Mouse (Mus musculus) MEL (cell line): ENCODE measurements around the gene Kxd1. TPM values are rescaled to one million over a fixed set of nuclear protein-coding genes. Genes with fewer than 3 reads are reported as not detected.

Source experiments
- DNase-seq: peaks from one replicate; pipeline ENCODE4 v3.0.0; 2011; ENCODE audit warnings: low read depth, low spot score
- H3K27ac ChIP-seq: 2 replicates; pipeline ENCODE4 v1.5.1; 2012; ENCODE audit warnings: low read depth, mild to moderate bottlenecking, control low read depth, low read length, moderate library complexity; ENCODE audit not compliant: control insufficient read depth
- H3K27me3 ChIP-seq, 2 experiments: fragments of 150-350 bp in 1 of 2; sonication (generic) in 1 of 2; 2 replicates each; pipeline ENCODE4 v1.6.1; 2012; ENCODE audit warnings: low read length in 2 of 2, mild to moderate bottlenecking in 2 of 2, improper control_type of control experiment in 1 of 2, moderate library complexity in 1 of 2; ENCODE audit not compliant: insufficient read depth in 2 of 2, control insufficient read depth in 1 of 2
- H3K36me3 ChIP-seq, 2 experiments: 2 replicates each; pipeline ENCODE4 v1.6.1; 2012 to 2014; ENCODE audit warnings: low read length in 2 of 2, improper control_type of control experiment in 1 of 2, inconsistent platforms in 1 of 2, mild to moderate bottlenecking in 1 of 2; ENCODE audit not compliant: insufficient read depth in 2 of 2, control insufficient read depth in 1 of 2
- H3K4me1 ChIP-seq, 2 experiments: fragments of 150-350 bp in 1 of 2; sonication (generic) in 1 of 2; 2 replicates each; pipeline ENCODE4 v1.6.1; 2012; ENCODE audit warnings: low read length in 2 of 2, improper control_type of control experiment in 1 of 2, mild to moderate bottlenecking in 1 of 2; ENCODE audit not compliant: insufficient read depth in 2 of 2, control insufficient read depth in 1 of 2
- H3K4me3 ChIP-seq, 2 experiments: fragments of 150-350 bp in 1 of 2; sonication (generic) in 1 of 2; 2 replicates each; pipeline ENCODE4 v1.5.1; 2012; ENCODE audit warnings: low read depth in 2 of 2, low read length in 2 of 2, mild to moderate bottlenecking in 2 of 2, moderate library complexity in 2 of 2, control low read depth in 1 of 2, improper control_type of control experiment in 1 of 2; ENCODE audit not compliant: control insufficient read depth in 1 of 2, insufficient read depth in 1 of 2
- H3K79me2 ChIP-seq: 2 replicates; pipeline ENCODE4 v1.6.1; 2012; ENCODE audit warnings: mild to moderate bottlenecking, low read length, moderate library complexity; ENCODE audit not compliant: control insufficient read depth, poor library complexity, insufficient read depth
- H3K9ac ChIP-seq: 2 replicates; pipeline ENCODE4 v1.6.1; 2012; ENCODE audit warnings: low read depth, mild to moderate bottlenecking, control low read depth, low read length, moderate library complexity; ENCODE audit not compliant: control insufficient read depth, poor library complexity, severe bottlenecking
- H3K9me3 ChIP-seq: fragments of 150-350 bp; sonication (generic); replicated peaks from 2 replicates; pipeline ENCODE4 v1.6.1; 2012; ENCODE audit warnings: mild to moderate bottlenecking, low read length, improper control_type of control experiment, moderate library complexity; ENCODE audit not compliant: insufficient read depth
- CHD2 ChIP-seq: IDR thresholded peaks from 2 replicates; pipeline ENCODE4 v1.6.1; 2011; ENCODE audit warnings: low read length, improper control_type of control experiment
- CTCF ChIP-seq, 3 experiments: IDR thresholded peaks in 2 of 3; conservative IDR thresholded peaks in 1 of 3; 2 replicates each; pipeline ENCODE4 v1.5.1; 2011 to 2012; ENCODE audit warnings: low read length in 3 of 3, low read depth in 2 of 3, mild to moderate bottlenecking in 2 of 3, improper control_type of control experiment in 1 of 3, inconsistent platforms in 1 of 3, mixed read lengths in 1 of 3, moderate library complexity in 1 of 3; ENCODE audit not compliant: control insufficient read depth in 1 of 3, insufficient read depth in 1 of 3, poor library complexity in 1 of 3, severe bottlenecking in 1 of 3
- ELF1 ChIP-seq: IDR thresholded peaks from 2 replicates; pipeline ENCODE4 v1.6.1; 2014; ENCODE audit warnings: low read depth, mild to moderate bottlenecking, inconsistent platforms, low read length, improper control_type of control experiment, moderate library complexity
- ETS1 ChIP-seq: IDR thresholded peaks from 2 replicates; pipeline ENCODE4 v1.6.1; 2012; ENCODE audit warnings: low read depth, mild to moderate bottlenecking, inconsistent platforms, low read length, improper control_type of control experiment, moderate library complexity
- MAFK ChIP-seq: IDR thresholded peaks from 2 replicates; pipeline ENCODE4 v1.6.1; 2011; ENCODE audit warnings: low read depth, mild to moderate bottlenecking, low read length, improper control_type of control experiment, borderline replicate concordance
- MAX ChIP-seq: IDR thresholded peaks from 2 replicates; pipeline ENCODE4 v1.6.1; 2011; ENCODE audit warnings: low read length, improper control_type of control experiment
- MAZ ChIP-seq: IDR thresholded peaks from 2 replicates; pipeline ENCODE4 v1.6.1; 2012; ENCODE audit warnings: low read depth, mild to moderate bottlenecking, inconsistent platforms, low read length, improper control_type of control experiment
- MYC ChIP-seq: IDR thresholded peaks from 2 replicates; pipeline ENCODE4 v1.6.1; 2011; ENCODE audit warnings: low read depth, mild to moderate bottlenecking, low read length, improper control_type of control experiment, moderate library complexity
- NELFE ChIP-seq: IDR thresholded peaks from 2 replicates; pipeline ENCODE4 v1.6.1; 2011; ENCODE audit warnings: low read depth, low read length, improper control_type of control experiment
- POLR2A ChIP-seq, 2 experiments: IDR thresholded peaks; 2 replicates each; pipeline ENCODE4 v1.6.1; 2011 to 2012; ENCODE audit warnings: low read length in 2 of 2, mild to moderate bottlenecking in 2 of 2, control low read depth in 1 of 2, improper control_type of control experiment in 1 of 2, low read depth in 1 of 2, moderate library complexity in 1 of 2; ENCODE audit not compliant: control insufficient read depth in 1 of 2, insufficient read depth in 1 of 2, poor library complexity in 1 of 2
- POLR2AphosphoS5 ChIP-seq: IDR thresholded peaks from 2 replicates; pipeline ENCODE4 v1.6.1; 2012; ENCODE audit warnings: low read depth, borderline replicate concordance, mild to moderate bottlenecking, inconsistent platforms, low read length, moderate library complexity, mixed read lengths
- RAD21 ChIP-seq: IDR thresholded peaks from 2 replicates; pipeline ENCODE4 v1.6.1; 2011; ENCODE audit warnings: mild to moderate bottlenecking, low read depth, low read length, improper control_type of control experiment
- RCOR1 ChIP-seq: IDR thresholded peaks from 2 replicates; pipeline ENCODE4 v1.6.1; 2012; ENCODE audit warnings: low read depth, mild to moderate bottlenecking, inconsistent platforms, low read length, improper control_type of control experiment
- SMC3 ChIP-seq: IDR thresholded peaks from 2 replicates; pipeline ENCODE4 v1.6.1; 2011; ENCODE audit warnings: low read depth, low read length, improper control_type of control experiment
- TAL1 ChIP-seq: IDR thresholded peaks from 2 replicates; pipeline ENCODE4 v1.6.1; 2012; ENCODE audit warnings: mild to moderate bottlenecking, inconsistent platforms, low read length, moderate library complexity, mixed read lengths
- TBP ChIP-seq: IDR thresholded peaks from 2 replicates; pipeline ENCODE4 v1.8.0; 2011; ENCODE audit warnings: low read depth, low read length, improper control_type of control experiment
- TCF12 ChIP-seq: IDR thresholded peaks from 2 replicates; pipeline ENCODE4 v1.6.1; 2014; ENCODE audit warnings: low read depth, mild to moderate bottlenecking, inconsistent platforms, low read length, improper control_type of control experiment, moderate library complexity
- USF1 ChIP-seq: IDR thresholded peaks from 2 replicates; pipeline ENCODE4 v1.6.1; 2014; ENCODE audit warnings: low read depth, mild to moderate bottlenecking, inconsistent platforms, low read length, improper control_type of control experiment, moderate library complexity
- ZC3H11A ChIP-seq: IDR thresholded peaks from 2 replicates; pipeline ENCODE4 v1.6.1; 2012; ENCODE audit warnings: low read depth, mild to moderate bottlenecking, inconsistent platforms, low read length, improper control_type of control experiment
- ZMIZ1 ChIP-seq: IDR thresholded peaks from 2 replicates; pipeline ENCODE4 v1.6.1; 2012; ENCODE audit warnings: low read depth, mild to moderate bottlenecking, inconsistent platforms, low read length, improper control_type of control experiment, moderate library complexity
- polyA plus RNA-seq, 2 experiments: library from polyadenylated mRNA; stranded (reverse) in 1 of 2; unstranded in 1 of 2; fragments of >175 nt in 1 of 2; fragments of >200 nt in 1 of 2; gene quantifications; 2 replicates each; pipeline versions ENCODE4 v1.2.1 to v1.2.4; 2012; ENCODE audit warnings: low replicate concordance in 2 of 2, low read depth in 1 of 2; ENCODE audit not compliant: insufficient read length in 2 of 2, insufficient read depth in 1 of 2, missing spikeins in 1 of 2
- total RNA-seq: library from RNA; depleted of rRNA; stranded (reverse); fragments of 300-350 nt; gene quantifications from 2 replicates; pipeline ENCODE4 v1.2.3, GENCODE M21; 2012; rRNA removed

Kxd1 gene
- total and polyA plus RNA-seq, 3 experiments, result 54.4 to 77.4 TPM; not detected in 1

- no peak for TF ChIP-seq RCOR1
- no peak for TF ChIP-seq TBP
- TF ChIP-seq USF1, result no peak
- TF ChIP-seq RAD21, result peak; percentile 4
- no peak for TF ChIP-seq POLR2AphosphoS5
- no peak for TF ChIP-seq MAZ
- TF ChIP-seq CTCF (IDR thresholded peaks at IDR 0.05 in 2 of 3, conservative IDR thresholded peaks at IDR 0.05 in 1 of 3; ENCODE audit: control insufficient read depth in 1 of 3, insufficient read depth in 1 of 3, low read depth in 2 of 3, low read length in 3 of 3, poor library complexity in 1 of 3, severe bottlenecking in 1 of 3), result peak; percentile 14 to 33 (median 21); a peak in 3 of 6 replicates
- TF ChIP-seq ZMIZ1, result no peak
- no peak for TF ChIP-seq MAFK
- TF ChIP-seq NELFE, result no peak
- TF ChIP-seq SMC3, result no peak; the same call in 1 of the 2 replicates
- H3K36me3 ChIP-seq, result no peaks in the 10 kb centered on the region; a peak in 1 of 4 replicates
- no peaks in the 10 kb centered on the region for H3K27me3 ChIP-seq
- H3K9me3 ChIP-seq, result no peaks in the 10 kb centered on the region
- no peak overlapping the region for H3K27ac ChIP-seq
- no peak overlapping the region for H3K4me3 ChIP-seq
- peak; percentile 18 for DNase-seq
- H3K9ac ChIP-seq, result no peak overlapping the region
- H3K79me2 ChIP-seq, result no peaks in the 10 kb centered on the region
- H3K4me1 ChIP-seq, result no peaks in the 10 kb centered on the region
Observed at GRCm38 (mm10) chr8:70459636-70460035, 68.1 kb downstream of the Kxd1 start.

GRCm38 (mm10) chr8:70458462-70458861 is 69.3 kb downstream of the Kxd1 start:
- Histone ChIP-seq H3K27me3 (no peaks in the 10 kb centered on the region), H3K27ac (no peak overlapping the region), H3K79me2 (no peaks in the 10 kb centered on the region), H3K4me3 (no peak overlapping the region), H3K36me3 (no peaks in the 10 kb centered on the region; a peak in 1 of 4 replicates), H3K4me1 (no peaks in the 10 kb centered on the region), H3K9me3 (no peaks in the 10 kb centered on the region), H3K9ac (no peak overlapping the region)
- DNase-seq, result no peak
- TF ChIP-seq ZC3H11A (no peak), ETS1 (no peak), RCOR1 (no peak), CHD2 (no peak), POLR2AphosphoS5 (no peak), MAX (no peak), TAL1 (no peak), POLR2A (IDR thresholded peaks at IDR 0.05; ENCODE audit: control insufficient read depth in 1 of 2, insufficient read depth in 1 of 2, low read depth in 1 of 2, low read length in 2 of 2, poor library complexity in 1 of 2) (no peak), MYC (no peak), ELF1 (no peak), TCF12 (no peak), TBP (no peak)

Other genes with a start within 250 kb of the Kxd1 start
- gene Homer3, start 245.1 kb downstream of the Kxd1 start, total RNA-seq, result 8.2 and 12.2 TPM in 2 replicates
- 10 to 100 TPM in 1 of 2 experiments, not detected in 1; 22.8 TPM for gene Homer3, start 245.1 kb downstream of the Kxd1 start, polyA plus RNA-seq
- gene Ddx49, start 225.5 kb downstream of the Kxd1 start, total RNA-seq, result 94.1 and 102 TPM in 2 replicates
- 100 to 1,000 TPM in 1 of 2 experiments, not detected in 1; 116 TPM for gene Ddx49, start 225.5 kb downstream of the Kxd1 start, polyA plus RNA-seq
- gene Cope, start 225.4 kb downstream of the Kxd1 start, total RNA-seq, result 132 and 134 TPM in 2 replicates
- gene Cope, start 225.4 kb downstream of the Kxd1 start, polyA plus RNA-seq, result 100 to 1,000 TPM in 1 of 2 experiments, not detected in 1; 232 TPM
- gene Cers1, start 212.2 kb downstream of the Kxd1 start, total RNA-seq, result 3.4 and 5.0 TPM in 2 replicates
- gene Cers1, start 212.2 kb downstream of the Kxd1 start, polyA plus RNA-seq, result 1 to 10 TPM in 1 of 2 experiments, not detected in 1; 7.7 TPM
- 1.9 and 2.6 TPM in 2 replicates for gene Gdf1, start 198.1 kb downstream of the Kxd1 start, total RNA-seq
- gene Gdf1, start 198.1 kb downstream of the Kxd1 start, polyA plus RNA-seq, result 1 to 10 TPM in 1 of 2 experiments, not detected in 1; 1.9 TPM
- gene Upf1, start 174.7 kb downstream of the Kxd1 start, total RNA-seq, result 55.4 and 56.3 TPM in 2 replicates
- gene Upf1, start 174.7 kb downstream of the Kxd1 start, polyA plus RNA-seq, result 100 to 1,000 TPM in 1 of 2 experiments, 10 to 100 TPM in 1; 89.5 to 289 TPM
- not detected in 2 replicates for gene Comp, start 154.4 kb downstream of the Kxd1 start, total RNA-seq
- under 1 TPM in 1 of 2 experiments, not detected in 1; 0.54 TPM for gene Comp, start 154.4 kb downstream of the Kxd1 start, polyA plus RNA-seq
- 3.0 and 3.3 TPM in 2 replicates for gene Crtc1, start 88.4 kb downstream of the Kxd1 start, total RNA-seq
- gene Crtc1, start 88.4 kb downstream of the Kxd1 start, polyA plus RNA-seq, result 10 to 100 TPM in 1 of 2 experiments, not detected in 1; 18.0 TPM
- 7.6 and 8.0 TPM in 2 replicates for gene Klhl26, start 51.0 kb downstream of the Kxd1 start, total RNA-seq
- gene Klhl26, start 51.0 kb downstream of the Kxd1 start, polyA plus RNA-seq, result 10 to 100 TPM in 1 of 2 experiments, not detected in 1; 11.4 TPM
- gene Tmem59l, start 40.6 kb downstream of the Kxd1 start, total RNA-seq, result not detected in 2 replicates
- gene Tmem59l, start 40.6 kb downstream of the Kxd1 start, polyA plus RNA-seq, result not detected
- 3.8 and 6.6 TPM in 2 replicates for gene Crlf1, start 34.8 kb downstream of the Kxd1 start, total RNA-seq
- 10 to 100 TPM in 1 of 2 experiments, not detected in 1; 26.6 TPM for gene Crlf1, start 34.8 kb downstream of the Kxd1 start, polyA plus RNA-seq
- 200 and 204 TPM in 2 replicates for gene Rex1bd, start 21.2 kb downstream of the Kxd1 start, total RNA-seq
- gene Rex1bd, start 21.2 kb downstream of the Kxd1 start, polyA plus RNA-seq, result 100 to 1,000 TPM in 1 of 2 experiments, not detected in 1; 145 TPM
- gene Uba52, start 17.2 kb downstream of the Kxd1 start, total RNA-seq, result 3,582 and 3,633 TPM in 2 replicates
- gene Uba52, start 17.2 kb downstream of the Kxd1 start, polyA plus RNA-seq, result 1,000 to 10,000 TPM in 1 of 2 experiments, not detected in 1; 2,814 TPM
- 212 and 215 TPM in 2 replicates for gene Fkbp8, start 232 bp downstream of the Kxd1 start, total RNA-seq
- 100 to 1,000 TPM in 1 of 2 experiments, not detected in 1; 349 TPM for gene Fkbp8, start 232 bp downstream of the Kxd1 start, polyA plus RNA-seq
- 10.8 and 12.4 TPM in 2 replicates for gene Ell, start 11.5 kb upstream of the Kxd1 start, total RNA-seq
- gene Ell, start 11.5 kb upstream of the Kxd1 start, polyA plus RNA-seq, result 10 to 100 TPM in 1 of 2 experiments, not detected in 1; 25.9 TPM
- gene Isyna1, start 66.4 kb upstream of the Kxd1 start, total RNA-seq, result 84.1 and 90.9 TPM in 2 replicates
- gene Isyna1, start 66.4 kb upstream of the Kxd1 start, polyA plus RNA-seq, result 100 to 1,000 TPM in 1 of 2 experiments, not detected in 1; 189 TPM
- gene Ssbp4, start 80.9 kb upstream of the Kxd1 start, total RNA-seq, result 80.2 and 84.9 TPM in 2 replicates
- 100 to 1,000 TPM in 1 of 2 experiments, not detected in 1; 212 TPM for gene Ssbp4, start 80.9 kb upstream of the Kxd1 start, polyA plus RNA-seq
- 0.20 and 0.39 TPM in 2 replicates for gene Lrrc25, start 88.2 kb upstream of the Kxd1 start, total RNA-seq
- 1 to 10 TPM in 1 of 2 experiments, not detected in 1; 1.1 TPM for gene Lrrc25, start 88.2 kb upstream of the Kxd1 start, polyA plus RNA-seq
- gene Gdf15, start 104.5 kb upstream of the Kxd1 start, total RNA-seq, result 0.15 and 1.8 TPM in 2 replicates
- gene Gdf15, start 104.5 kb upstream of the Kxd1 start, polyA plus RNA-seq, result under 1 TPM in 1 of 2 experiments, not detected in 1; 0.63 TPM
- 12.6 and 13.7 TPM in 2 replicates for gene Pgpep1, start 132.4 kb upstream of the Kxd1 start, total RNA-seq
- gene Pgpep1, start 132.4 kb upstream of the Kxd1 start, polyA plus RNA-seq, result 10 to 100 TPM in 1 of 2 experiments, not detected in 1; 19.5 TPM
- gene Lsm4, start 145.3 kb upstream of the Kxd1 start, total RNA-seq, result 152 and 172 TPM in 2 replicates
- 1,000 to 10,000 TPM in 1 of 2 experiments, 100 to 1,000 TPM in 1; 514 to 2,024 TPM for gene Lsm4, start 145.3 kb upstream of the Kxd1 start, polyA plus RNA-seq
- 11.1 and 16.5 TPM in 2 replicates for gene Jund, start 171.0 kb upstream of the Kxd1 start, total RNA-seq
- gene Jund, start 171.0 kb upstream of the Kxd1 start, polyA plus RNA-seq, result 10 to 100 TPM in 1 of 2 experiments, not detected in 1; 18.8 TPM
- gene Iqcn, start 175.5 kb upstream of the Kxd1 start, total RNA-seq, result 0.03 TPM in 1 of 2 replicates, not detected in the other
- gene Iqcn, start 175.5 kb upstream of the Kxd1 start, polyA plus RNA-seq, result not detected
- 0.19 and 0.20 TPM in 2 replicates for gene Gm3336, start 190.6 kb upstream of the Kxd1 start, total RNA-seq
- under 1 TPM in 1 of 2 experiments, not detected in 1; 0.72 TPM for gene Gm3336, start 190.6 kb upstream of the Kxd1 start, polyA plus RNA-seq
- gene Pde4c, start 195.8 kb upstream of the Kxd1 start, total RNA-seq, result 0.65 and 0.75 TPM in 2 replicates
- gene Pde4c, start 195.8 kb upstream of the Kxd1 start, polyA plus RNA-seq, result 1 to 10 TPM in 1 of 2 experiments, not detected in 1; 3.0 TPM
- gene Rab3a, start 226.7 kb upstream of the Kxd1 start, total RNA-seq, result 1.8 TPM in 2 replicates
- 1 to 10 TPM in 1 of 2 experiments, not detected in 1; 5.6 TPM for gene Rab3a, start 226.7 kb upstream of the Kxd1 start, polyA plus RNA-seq
- 41.9 and 52.8 TPM in 2 replicates for gene Mpv17l2, start 233.0 kb upstream of the Kxd1 start, total RNA-seq
- 100 to 1,000 TPM in 1 of 2 experiments, not detected in 1; 102 TPM for gene Mpv17l2, start 233.0 kb upstream of the Kxd1 start, polyA plus RNA-seq
- gene Pik3r2, start 248.8 kb upstream of the Kxd1 start, total RNA-seq, result 23.7 and 25.4 TPM in 2 replicates
- gene Pik3r2, start 248.8 kb upstream of the Kxd1 start, polyA plus RNA-seq, result 10 to 100 TPM in 1 of 2 experiments, not detected in 1; 37.8 TPM